Mouse (Mus musculus) megakaryocyte, adult 5-6 weeks (primary cell): ENCODE data around the gene Ctsz. TPM values are rescaled to one million over a fixed set of nuclear protein-coding genes. Genes with fewer than 3 reads are reported as not detected.

Experiments used
- ATAC-seq: 2 replicates; pipeline ENCODE4 v1.8.0; 2016; ENCODE audit warnings: mild to moderate bottlenecking, inconsistent platforms; ENCODE audit not compliant: poor library complexity, severe bottlenecking
- total RNA-seq, 2 experiments: library from RNA; stranded (forward) in 1 of 2; stranded (reverse) in 1 of 2; fragments of 153-499, 151-499 nt in 1 of 2; fragments of 221-1000, 200-1000 nt in 1 of 2; gene quantifications; 2 replicates each; pipeline versions ENCODE4 v1.2.3 to v1.2.4; 2015 to 2017

Ctsz gene
- total RNA-seq (2015) (265 and 282 TPM in 2 replicates), total RNA-seq (2017) (388 and 414 TPM in 2 replicates)

- peak; percentile 38 for ATAC-seq
Observed at GRCm38 (mm10) chr2:174438737-174439449, at the start of gene Ctsz. Gene Ctsz (minus strand): TSS chr2:174439039.

- no peak for ATAC-seq
Observed at GRCm38 (mm10) chr2:174487005-174487404, 48.2 kb upstream of the Ctsz start.

- ATAC-seq: peak; percentile 41
Observed at GRCm38 (mm10) chr2:174478746-174479145, 39.9 kb upstream of the Ctsz start.

GRCm38 (mm10) chr2:174477543-174478319, 38.9 kb upstream of the Ctsz start:
- ATAC-seq: no peak

GRCm38 (mm10) chr2:174473550-174473927, 34.7 kb upstream of the Ctsz start:
- ATAC-seq: no peak

- peak; percentile 84 for ATAC-seq
Observed at GRCm38 (mm10) chr2:174472818-174473549, 34.1 kb upstream of the Ctsz start, which contains the start of gene Prelid3b. Gene Prelid3b (minus strand): TSS chr2:174473081.

- peak; percentile 41 for ATAC-seq
Observed at GRCm38 (mm10) chr2:174472407-174472806, 33.6 kb upstream of the Ctsz start.

GRCm38 (mm10) chr2:174470786-174471405, 32.1 kb upstream of the Ctsz start:
- no peak for ATAC-seq

GRCm38 (mm10) chr2:174470333-174470732, 31.5 kb upstream of the Ctsz start:
- no peak for ATAC-seq

- peak; percentile 99 for ATAC-seq
Observed at GRCm38 (mm10) chr2:174463789-174464523, 25.1 kb upstream of the Ctsz start, which contains the start of gene Atp5e. Gene Atp5e (minus strand): TSS chr2:174464105.

- ATAC-seq: peak; percentile 6; the same call in 1 of the 2 replicates
Observed at GRCm38 (mm10) chr2:174463370-174463769, 24.5 kb upstream of the Ctsz start.

GRCm38 (mm10) chr2:174459365-174459764, 20.5 kb upstream of the Ctsz start:
- no peak for ATAC-seq

- ATAC-seq: peak; percentile 76
Observed at GRCm38 (mm10) chr2:174453681-174454080, 14.8 kb upstream of the Ctsz start.

- ATAC-seq: no peak
Observed at GRCm38 (mm10) chr2:174450353-174450752, 11.5 kb upstream of the Ctsz start, which contains the start of gene Tubb1. Gene Tubb1 (plus strand): TSS chr2:174450695.

GRCm38 (mm10) chr2:174448405-174448804, 9.6 kb upstream of the Ctsz start:
- no peak for ATAC-seq

GRCm38 (mm10) chr2:174446905-174447304, 8.1 kb upstream of the Ctsz start:
- ATAC-seq: no peak

GRCm38 (mm10) chr2:174446492-174446891, 7.7 kb upstream of the Ctsz start:
- ATAC-seq: no peak

- ATAC-seq: no peak
Observed at GRCm38 (mm10) chr2:174445018-174445417, 6.2 kb upstream of the Ctsz start.

GRCm38 (mm10) chr2:174444359-174444758, 5.5 kb upstream of the Ctsz start:
- ATAC-seq: no peak

GRCm38 (mm10) chr2:174443046-174443445, 4.2 kb upstream of the Ctsz start:
- ATAC-seq: no peak
